Mouse (Mus musculus) right cerebral cortex, postnatal 10 days (tissue): Measurements from ENCODE around the gene Mrgprf.

Experiments
- DNase-seq, 2 experiments: peaks; one replicate each; pipeline ENCODE4 v3.0.0; 2021; ENCODE audit warnings: low spot score in 2 of 2

Mrgprf gene

GRCm38 (mm10) chr7:145299562-145300320, 887 bp upstream of the Mrgprf start:
- DNase-seq = no peak

DNA sequence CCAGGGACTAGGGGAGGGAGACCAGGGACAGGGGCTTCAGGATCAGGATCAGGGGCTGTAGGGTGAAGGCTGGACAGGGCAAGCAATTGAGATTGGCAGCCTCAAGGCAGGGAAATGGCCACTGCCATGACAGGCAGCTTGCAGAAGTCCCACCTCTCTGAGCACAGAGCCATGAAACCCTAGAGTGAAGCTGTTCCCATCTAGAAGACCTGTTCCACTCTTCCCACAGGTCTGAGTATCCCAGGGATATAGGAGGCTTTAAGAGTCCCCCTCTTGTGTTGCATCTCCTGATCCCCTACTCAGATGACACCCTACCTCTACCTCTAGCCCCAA, 346 bp downstream of the Mrgprf start:
- DNase-seq = no peak

GRCm38 (mm10) chr7:145301341-145302005, 845 bp downstream of the Mrgprf start:
- no peak for DNase-seq

DNA sequence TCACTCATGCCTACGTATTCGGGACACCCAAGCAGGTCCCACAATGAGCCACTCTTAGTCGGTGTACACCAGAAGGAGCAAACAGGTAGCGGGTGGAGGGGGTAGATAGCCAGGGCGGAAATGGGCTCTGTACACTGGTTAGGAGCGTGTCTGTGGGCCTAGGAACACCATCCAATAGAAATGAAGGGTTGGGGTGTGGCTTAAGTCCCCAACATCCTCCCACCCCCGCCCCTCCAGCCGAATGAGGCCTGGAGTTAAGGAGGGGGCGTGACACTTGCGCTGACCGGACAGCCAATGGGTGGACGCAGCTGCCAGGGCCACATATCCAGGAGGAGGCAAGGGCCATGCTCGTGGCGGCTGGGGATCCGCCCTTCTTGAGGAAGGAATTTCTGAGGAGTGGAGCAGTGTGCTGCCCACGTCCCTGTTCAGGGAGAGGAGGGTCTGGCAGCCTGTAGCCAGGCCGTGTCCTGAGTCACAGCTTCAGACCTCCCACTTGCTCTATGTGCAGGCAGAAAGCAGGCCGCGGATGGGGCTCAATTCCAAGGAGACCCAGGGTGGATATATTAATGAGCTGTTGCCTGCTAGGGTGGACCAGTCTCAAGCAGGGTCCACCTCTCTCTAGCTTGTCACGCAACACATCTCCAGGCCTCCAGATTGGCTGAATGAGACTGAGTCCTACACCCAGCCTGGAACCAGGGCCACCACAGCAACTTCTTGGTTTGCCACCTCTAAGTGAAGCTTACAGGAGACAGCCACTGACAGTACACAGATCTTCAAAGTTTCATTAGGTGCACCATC, 2.1 kb downstream of the Mrgprf start:
- no peak for DNase-seq

- DNase-seq = no peak
These were observed 3.5 kb downstream of the Mrgprf start for GRCm38 (mm10) chr7:145304153-145304552.

DNA sequence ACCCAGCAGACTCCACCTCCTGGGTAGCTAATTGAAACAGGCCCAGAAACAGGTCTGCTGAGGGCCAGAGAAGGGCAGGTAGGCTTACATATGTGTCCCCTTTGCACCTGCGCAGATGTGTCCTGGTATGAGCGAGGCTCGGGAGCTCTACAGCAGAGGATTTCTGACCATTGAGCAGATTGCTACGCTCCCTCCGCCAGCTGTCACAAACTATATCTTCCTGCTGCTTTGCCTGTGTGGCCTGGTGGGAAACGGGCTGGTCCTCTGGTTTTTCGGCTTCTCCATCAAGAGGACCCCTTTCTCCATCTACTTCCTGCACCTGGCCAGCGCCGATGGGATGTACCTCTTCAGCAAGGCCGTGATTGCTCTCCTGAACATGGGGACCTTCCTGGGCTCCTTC, 7.0 kb downstream of the Mrgprf start:
- no peak for DNase-seq

DNA sequence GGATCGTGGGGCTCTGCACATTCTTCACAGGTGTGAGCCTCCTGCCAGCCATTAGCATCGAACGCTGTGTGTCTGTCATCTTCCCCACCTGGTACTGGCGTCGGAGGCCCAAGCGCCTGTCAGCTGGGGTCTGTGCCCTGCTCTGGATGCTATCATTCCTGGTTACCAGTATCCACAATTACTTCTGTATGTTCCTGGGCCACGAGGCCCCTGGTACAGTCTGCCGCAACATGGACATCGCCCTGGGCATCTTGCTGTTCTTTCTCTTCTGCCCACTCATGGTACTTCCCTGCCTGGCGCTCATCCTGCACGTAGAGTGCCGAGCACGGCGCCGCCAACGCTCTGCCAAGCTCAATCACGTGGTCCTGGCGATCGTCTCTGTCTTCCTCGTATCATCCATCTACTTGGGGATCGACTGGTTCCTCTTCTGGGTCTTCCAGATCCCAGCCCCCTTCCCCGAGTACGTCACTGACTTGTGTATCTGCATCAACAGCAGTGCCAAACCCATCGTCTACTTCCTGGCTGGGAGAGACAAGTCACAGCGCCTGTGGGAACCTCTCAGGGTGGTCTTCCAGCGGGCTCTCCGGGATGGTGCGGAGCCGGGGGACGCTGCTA, 7.5 kb downstream of the Mrgprf start:
- DNase-seq = peak in 1 of 2 experiments; percentile 29

GRCm38 (mm10) chr7:145308866-145309265, 8.2 kb downstream of the Mrgprf start:
- DNase-seq = no peak

GRCm38 (mm10) chr7:145309877-145310276, 9.2 kb downstream of the Mrgprf start:
- DNase-seq = no peak

GRCm38 (mm10) chr7:145310526-145310925, 9.9 kb downstream of the Mrgprf start:
- DNase-seq = no peak

DNA sequence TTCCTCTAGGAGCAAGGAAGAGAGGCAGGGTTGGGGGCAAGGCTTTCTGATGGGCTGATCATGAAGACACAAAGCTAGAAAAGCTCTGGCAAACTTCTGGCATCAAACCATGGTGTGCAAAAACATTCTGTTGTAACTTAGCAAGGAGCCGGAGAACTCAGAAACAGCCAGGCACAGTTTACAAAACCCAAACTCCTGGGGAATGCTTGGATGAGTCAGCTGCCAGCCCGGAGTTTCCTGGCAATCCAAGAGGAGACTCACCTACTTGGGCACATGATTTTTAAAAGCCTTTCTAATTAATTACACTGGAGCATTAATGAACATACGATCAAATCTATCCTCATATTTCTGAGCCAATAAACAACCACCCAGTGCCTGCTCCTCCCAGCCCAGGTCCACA, 11.5 kb downstream of the Mrgprf start:
- DNase-seq = no peak

DNA sequence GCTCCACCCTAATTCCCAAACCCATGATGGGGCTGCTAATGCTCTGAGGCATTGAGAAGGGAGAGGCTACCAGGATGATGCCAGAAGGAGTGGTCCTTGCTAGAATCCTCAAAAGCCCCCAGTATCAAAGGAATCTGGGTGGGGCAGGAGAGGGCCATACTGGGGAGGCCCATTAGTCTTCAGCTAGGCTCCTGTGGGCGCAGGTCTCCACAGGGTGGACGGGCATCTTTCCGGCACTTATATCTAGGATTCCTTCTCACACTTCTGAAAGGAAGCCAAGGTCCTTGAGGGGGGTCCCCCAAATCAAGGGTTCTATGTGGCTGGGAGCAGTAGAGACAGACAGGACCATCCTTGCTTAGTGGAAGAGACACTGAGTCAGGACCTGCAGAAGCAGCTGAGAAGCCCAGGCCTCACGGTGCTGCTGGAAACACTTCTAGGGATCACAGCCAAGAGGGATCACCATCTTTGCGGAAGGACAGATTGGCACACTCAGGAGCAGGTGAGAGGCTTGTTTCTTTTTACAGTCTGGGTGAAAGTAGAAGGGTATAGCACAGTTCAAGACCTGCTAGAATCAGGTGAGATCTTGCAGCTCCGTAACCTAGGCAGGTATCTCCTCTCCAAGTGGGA, 14.3 kb downstream of the Mrgprf start, which contains the start of gene Mrgprd:
Gene Mrgprd (plus strand): TSS at position 51 of the 627 bp plus-strand sequence.
- DNase-seq = no peak

DNA sequence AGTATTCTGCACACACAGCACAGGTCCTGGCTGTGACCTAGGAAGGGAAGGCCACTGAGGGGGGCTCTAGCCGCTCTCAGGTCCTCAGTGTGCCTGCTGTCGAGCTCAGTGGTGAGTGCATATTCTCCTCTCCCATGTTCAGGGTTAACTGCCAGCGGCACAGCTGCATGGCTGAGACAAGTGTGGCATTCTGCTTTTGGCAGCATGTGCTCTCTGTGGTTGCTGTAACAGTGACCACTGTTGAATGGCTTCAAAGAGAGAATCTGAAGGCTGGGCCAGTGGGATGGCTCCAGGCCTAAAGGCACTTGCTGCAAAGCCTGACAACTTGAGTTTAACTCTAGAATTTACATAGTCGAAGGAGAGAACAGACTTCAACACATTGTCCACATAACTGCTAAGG, 16.9 kb downstream of the Mrgprf start:
- peak; percentile 61 to 70 for DNase-seq

DNA sequence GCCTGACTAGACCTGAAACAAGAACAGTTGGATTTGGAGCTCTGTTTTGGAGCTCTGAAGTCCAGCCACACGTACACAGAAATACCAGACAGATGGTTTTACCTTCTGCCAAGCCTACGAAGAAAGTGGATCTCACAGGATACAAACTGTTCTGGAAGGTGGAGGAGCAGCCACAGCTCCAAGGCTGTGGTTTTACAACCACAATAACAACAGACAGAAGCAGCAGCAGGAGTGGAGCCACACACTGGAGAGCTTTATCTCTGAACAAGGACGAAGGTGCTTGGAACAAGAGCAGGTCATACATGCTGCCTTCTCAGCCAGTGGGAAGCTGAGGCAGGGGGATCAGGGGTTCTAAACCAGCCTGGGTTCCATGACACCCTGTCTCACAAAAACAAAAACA, 18.9 kb downstream of the Mrgprf start:
- peak; percentile 23 to 55 for DNase-seq

- no peak for DNase-seq
These were observed 23.0 kb downstream of the Mrgprf start for GRCm38 (mm10) chr7:145323607-145324006.

DNA sequence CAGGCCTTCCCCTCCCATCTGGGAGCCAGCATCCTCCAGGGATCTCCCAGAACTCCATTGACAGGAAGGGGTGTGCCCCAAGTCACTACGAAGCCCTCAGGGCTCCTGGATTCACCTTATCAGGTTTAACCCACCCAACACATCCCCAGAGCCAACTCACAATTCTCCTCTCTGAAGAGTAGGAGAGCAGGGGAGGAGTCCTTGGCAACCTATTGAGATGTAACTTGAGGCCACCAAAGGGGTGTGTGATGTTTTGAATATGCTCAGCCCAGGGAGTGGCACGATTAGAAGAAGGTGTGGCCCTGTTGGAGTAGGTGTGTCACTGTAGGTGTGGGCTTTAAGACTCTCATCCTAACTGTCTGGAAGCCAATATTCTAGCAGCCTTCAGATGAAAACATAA, 25.1 kb downstream of the Mrgprf start:
- DNase-seq = no peak

DNA sequence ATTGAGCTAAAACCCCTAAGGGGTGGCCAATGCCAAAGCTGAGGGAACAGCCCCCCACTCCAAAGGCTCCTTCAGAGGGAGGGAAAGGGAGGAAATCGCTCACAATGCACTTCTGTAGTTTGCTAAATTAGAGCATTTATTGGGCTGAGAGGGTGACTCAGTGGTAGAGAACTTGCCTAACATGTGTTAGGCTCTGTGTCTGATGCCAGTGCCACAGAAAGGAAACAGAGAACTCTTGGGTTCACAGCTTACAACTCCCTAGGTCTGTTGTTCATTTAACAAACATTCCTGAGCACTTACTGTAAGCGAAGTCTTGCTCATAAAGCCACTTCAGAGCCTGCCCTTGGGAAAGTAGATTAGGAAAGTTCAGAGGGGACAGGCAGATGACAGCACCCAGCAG, 29.4 kb downstream of the Mrgprf start:
- no peak for DNase-seq

GRCm38 (mm10) chr7:145330641-145331040, 30.0 kb downstream of the Mrgprf start:
- DNase-seq = no peak

DNA sequence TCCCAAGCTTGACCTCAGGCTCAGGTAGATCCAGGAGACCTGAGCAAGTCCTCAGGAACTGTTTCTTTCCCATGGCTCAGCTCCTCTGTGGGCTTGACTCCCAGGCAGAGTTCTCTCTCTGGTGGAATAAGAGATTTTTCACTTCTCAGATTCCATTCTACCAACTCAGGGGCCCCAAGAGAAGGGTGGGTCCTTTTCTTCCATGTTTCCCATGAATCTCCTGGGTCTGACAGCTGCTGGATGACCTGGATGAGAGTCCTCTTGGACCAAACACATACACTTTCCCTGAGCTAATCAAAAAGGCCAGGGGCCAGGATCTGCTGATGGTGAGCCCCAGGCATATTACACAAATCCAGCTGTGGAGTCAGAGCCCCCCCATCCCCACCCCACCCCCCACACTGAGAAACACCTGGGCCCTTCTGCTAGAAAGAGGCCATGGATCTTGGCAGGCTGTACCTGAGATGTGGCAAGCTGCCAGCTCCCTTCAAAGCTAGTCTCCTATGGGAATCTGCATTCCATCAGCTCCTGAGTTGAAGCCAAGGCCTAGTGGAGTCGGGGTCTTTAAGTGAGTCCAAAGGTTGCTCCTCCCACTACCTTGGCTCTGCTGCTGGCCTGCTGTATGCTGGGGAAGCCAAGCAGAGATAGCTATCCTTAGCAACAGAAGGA, 31.9 kb downstream of the Mrgprf start:
- peak in 1 of 2 experiments; percentile 40 for DNase-seq

- DNase-seq = no peak
These were observed 33.3 kb downstream of the Mrgprf start for GRCm38 (mm10) chr7:145333936-145334335.

GRCm38 (mm10) chr7:145334428-145335027, 33.9 kb downstream of the Mrgprf start:
- peak in 1 of 2 experiments; percentile 24 for DNase-seq
